Mouse (Mus musculus): ENCODE data around the gene St6galnac3. TPM values are rescaled to one million over a fixed set of nuclear protein-coding genes. Genes with fewer than 3 reads are reported as not detected.

The St6galnac3 gene
- polyA plus RNA-seq, 1 experiment = not detected

DNA sequence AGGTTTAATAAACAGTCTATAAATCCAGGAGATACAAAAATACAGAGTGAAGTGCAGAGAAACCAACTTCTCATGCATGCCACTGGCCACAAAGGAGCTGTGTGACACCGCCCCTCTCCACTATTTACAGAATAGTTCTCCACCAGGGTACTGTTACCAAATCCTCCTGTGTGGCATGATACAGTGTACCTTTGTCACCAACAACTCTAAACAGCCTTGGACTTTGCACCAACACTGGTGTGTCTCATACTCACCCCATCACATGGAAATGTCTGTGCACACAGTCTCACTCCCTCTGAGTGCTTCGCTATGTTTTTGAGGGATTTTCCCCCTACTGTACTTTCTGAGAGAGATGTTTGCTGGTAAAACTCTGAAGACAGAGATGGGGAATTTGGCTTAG is 217.4 kb downstream of the St6galnac3 start:
- no peak overlapping the region for H3ac ChIP-seq (ENCODE audit: control insufficient read depth, insufficient read length, low read depth)

DNA sequence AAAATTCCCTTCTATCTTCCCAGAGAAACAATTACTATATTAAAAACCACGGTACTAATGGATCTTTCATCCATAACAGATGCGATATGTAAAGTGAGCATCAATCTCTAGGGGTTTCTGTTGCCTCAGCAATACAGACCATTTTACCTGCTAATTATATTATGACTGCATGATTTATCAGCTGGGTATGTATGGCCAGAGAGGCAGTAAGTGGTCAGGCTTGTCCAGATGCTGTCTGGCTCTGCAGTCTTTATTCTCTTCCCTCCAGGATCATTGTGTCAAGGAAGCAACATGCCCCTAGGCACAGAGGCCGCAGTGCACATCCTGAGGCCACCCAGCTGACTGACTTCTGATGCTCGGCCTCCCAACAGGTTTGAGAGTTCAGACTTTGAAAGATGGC is 222.5 kb downstream of the St6galnac3 start:
- Histone ChIP-seq H3K4me3 (ENCODE audit: insufficient read depth, poor library complexity, severe bottlenecking) (no peak overlapping the region), H3ac (ENCODE audit: control insufficient read depth, insufficient read length, low read depth) (no peak overlapping the region), H3K79me2 (ENCODE audit: control insufficient read depth, insufficient read depth) (no peaks in the 10 kb centered on the region), H3K79me3 (ENCODE audit: low read depth) (no peaks in the 10 kb centered on the region), H3K36me3 (ENCODE audit: control insufficient read depth, insufficient read depth) (no peaks in the 10 kb centered on the region), H3K27me3 (ENCODE audit: control insufficient read depth, insufficient read depth, insufficient read length) (peaks cover 4% of the 10 kb centered on the region)
- no peak for TF ChIP-seq CTCF (IDR thresholded peaks at IDR 0.05; ENCODE audit: control insufficient read depth, insufficient read depth, insufficient read length)
- TF ChIP-seq USF1 (IDR thresholded peaks at IDR 0.05; ENCODE audit: low read depth) = no peak
- no peak for TF ChIP-seq MYOG (IDR thresholded peaks at IDR 0.05; ENCODE audit: control insufficient read depth, extremely low read depth, insufficient read length)
- no peak for TF ChIP-seq MAX (IDR thresholded peaks at IDR 0.05)
- no peak for TF ChIP-seq MYOD1 (IDR thresholded peaks at IDR 0.05; ENCODE audit: control insufficient read depth, insufficient read length, low read depth)
- TF ChIP-seq CEBPB (IDR thresholded peaks at IDR 0.05; ENCODE audit: low read depth) = no peak
- TF ChIP-seq FOSL1 (IDR thresholded peaks at IDR 0.05; ENCODE audit: insufficient read depth, low read length, poor library complexity, severe bottlenecking) = no peak

More for the DNA sequence above, 217.4 kb downstream of the St6galnac3 start:
- no peaks in the 10 kb centered on the region for H3K36me3 ChIP-seq (ENCODE audit: control insufficient read depth, insufficient read depth)
- TF ChIP-seq MYOG (IDR thresholded peaks at IDR 0.05; ENCODE audit: control insufficient read depth, extremely low read depth, insufficient read length) = no peak
- peaks cover 4% of the 10 kb centered on the region for H3K27me3 ChIP-seq (ENCODE audit: control insufficient read depth, insufficient read depth, insufficient read length)
- H3K79me3 ChIP-seq (ENCODE audit: low read depth) = no peaks in the 10 kb centered on the region
- no peak overlapping the region for H3K4me3 ChIP-seq (ENCODE audit: insufficient read depth, poor library complexity, severe bottlenecking)
- no peaks in the 10 kb centered on the region for H3K79me2 ChIP-seq (ENCODE audit: control insufficient read depth, insufficient read depth)

GRCm38 (mm10) chr3:153501333-153501877 is 223.6 kb downstream of the St6galnac3 start:
- Histone ChIP-seq H3K79me2 (ENCODE audit: control insufficient read depth, insufficient read depth) (no peaks in the 10 kb centered on the region), H3K27me3 (ENCODE audit: control insufficient read depth, insufficient read depth, insufficient read length) (peaks cover 3% of the 10 kb centered on the region), H3K4me3 (ENCODE audit: insufficient read depth, poor library complexity, severe bottlenecking) (no peak overlapping the region), H3ac (ENCODE audit: control insufficient read depth, insufficient read length, low read depth) (no peak overlapping the region), H3K36me3 (ENCODE audit: control insufficient read depth, insufficient read depth) (no peaks in the 10 kb centered on the region), H3K79me3 (ENCODE audit: low read depth) (no peaks in the 10 kb centered on the region)
- TF ChIP-seq USF1 (IDR thresholded peaks at IDR 0.05; ENCODE audit: low read depth) = no peak
- no peak for TF ChIP-seq CTCF (IDR thresholded peaks at IDR 0.05; ENCODE audit: control insufficient read depth, insufficient read depth, insufficient read length)

- TF ChIP-seq USF1 (IDR thresholded peaks at IDR 0.05; ENCODE audit: low read depth) (no peak), MAX (IDR thresholded peaks at IDR 0.05) (no peak), FOSL1 (IDR thresholded peaks at IDR 0.05; ENCODE audit: insufficient read depth, low read length, poor library complexity, severe bottlenecking) (no peak), MYOG (IDR thresholded peaks at IDR 0.05; ENCODE audit: control insufficient read depth, extremely low read depth, insufficient read length) (no peak), MYOD1 (IDR thresholded peaks at IDR 0.05; ENCODE audit: control insufficient read depth, insufficient read length, low read depth) (no peak), CEBPB (IDR thresholded peaks at IDR 0.05; ENCODE audit: low read depth) (no peak), CTCF (IDR thresholded peaks at IDR 0.05; ENCODE audit: control insufficient read depth, insufficient read depth, insufficient read length) (no peak)
- H3K36me3 ChIP-seq (ENCODE audit: control insufficient read depth, insufficient read depth) = no peaks in the 10 kb centered on the region
Measured at GRCm38 (mm10) chr3:153492986-153493385, 232.0 kb downstream of the St6galnac3 start.

DNA sequence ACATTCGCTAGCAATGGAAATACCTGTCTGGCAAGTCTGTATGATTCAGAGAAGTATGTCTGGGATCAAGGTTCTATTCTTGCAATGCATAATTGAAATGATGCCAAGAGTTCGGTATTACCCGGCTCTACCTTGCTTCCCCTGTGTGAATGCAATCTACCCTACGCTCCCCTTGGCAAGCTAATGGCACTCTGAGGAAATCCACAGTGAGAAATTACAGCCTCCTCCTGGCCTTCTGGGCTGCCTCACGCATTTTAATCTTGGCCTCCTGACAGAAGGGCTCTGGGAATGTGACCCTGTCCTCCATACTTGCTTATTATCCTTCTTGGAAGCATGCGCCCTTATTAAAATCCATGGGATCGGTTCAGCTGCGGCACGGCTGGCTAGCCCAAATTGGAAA is 235.3 kb downstream of the St6galnac3 start:
- Histone ChIP-seq H3K4me3 (ENCODE audit: insufficient read depth, poor library complexity, severe bottlenecking) (no peak overlapping the region), H3K79me2 (ENCODE audit: control insufficient read depth, insufficient read depth) (no peaks in the 10 kb centered on the region), H3ac (ENCODE audit: control insufficient read depth, insufficient read length, low read depth) (no peak overlapping the region), H3K27me3 (ENCODE audit: control insufficient read depth, insufficient read depth, insufficient read length) (no peaks in the 10 kb centered on the region), H3K79me3 (ENCODE audit: low read depth) (no peaks in the 10 kb centered on the region), H3K36me3 (ENCODE audit: control insufficient read depth, insufficient read depth) (no peaks in the 10 kb centered on the region)
- TF ChIP-seq MYOD1 (IDR thresholded peaks at IDR 0.05; ENCODE audit: control insufficient read depth, insufficient read length, low read depth) (no peak), FOSL1 (IDR thresholded peaks at IDR 0.05; ENCODE audit: insufficient read depth, low read length, poor library complexity, severe bottlenecking) (no peak), CEBPB (IDR thresholded peaks at IDR 0.05; ENCODE audit: low read depth) (no peak), MYOG (IDR thresholded peaks at IDR 0.05; ENCODE audit: control insufficient read depth, extremely low read depth, insufficient read length) (no peak), USF1 (IDR thresholded peaks at IDR 0.05; ENCODE audit: low read depth) (no peak), MAX (IDR thresholded peaks at IDR 0.05) (no peak), CTCF (IDR thresholded peaks at IDR 0.05; ENCODE audit: control insufficient read depth, insufficient read depth, insufficient read length) (no peak)

More at GRCm38 (mm10) chr3:153492986-153493385, 232.0 kb downstream of the St6galnac3 start:
- Histone ChIP-seq H3K79me2 (ENCODE audit: control insufficient read depth, insufficient read depth) (no peaks in the 10 kb centered on the region), H3K4me3 (ENCODE audit: insufficient read depth, poor library complexity, severe bottlenecking) (no peak overlapping the region), H3K79me3 (ENCODE audit: low read depth) (no peaks in the 10 kb centered on the region), H3ac (ENCODE audit: control insufficient read depth, insufficient read length, low read depth) (no peak overlapping the region), H3K27me3 (ENCODE audit: control insufficient read depth, insufficient read depth, insufficient read length) (no peaks in the 10 kb centered on the region)

GRCm38 (mm10) chr3:153488931-153489330 is 236.0 kb downstream of the St6galnac3 start:
- Histone ChIP-seq H3K36me3 (ENCODE audit: control insufficient read depth, insufficient read depth) (no peaks in the 10 kb centered on the region), H3K79me2 (ENCODE audit: control insufficient read depth, insufficient read depth) (no peaks in the 10 kb centered on the region), H3K4me3 (ENCODE audit: insufficient read depth, poor library complexity, severe bottlenecking) (no peak overlapping the region), H3ac (ENCODE audit: control insufficient read depth, insufficient read length, low read depth) (no peak overlapping the region), H3K79me3 (ENCODE audit: low read depth) (no peaks in the 10 kb centered on the region), H3K27me3 (ENCODE audit: control insufficient read depth, insufficient read depth, insufficient read length) (no peaks in the 10 kb centered on the region)
- no peak for TF ChIP-seq CEBPB (IDR thresholded peaks at IDR 0.05; ENCODE audit: low read depth)
- no peak for TF ChIP-seq USF1 (IDR thresholded peaks at IDR 0.05; ENCODE audit: low read depth)
- TF ChIP-seq MAX (IDR thresholded peaks at IDR 0.05) = no peak
- no peak for TF ChIP-seq MYOD1 (IDR thresholded peaks at IDR 0.05; ENCODE audit: control insufficient read depth, insufficient read length, low read depth)
- TF ChIP-seq CTCF (IDR thresholded peaks at IDR 0.05; ENCODE audit: control insufficient read depth, insufficient read depth, insufficient read length) = no peak
- no peak for TF ChIP-seq FOSL1 (IDR thresholded peaks at IDR 0.05; ENCODE audit: insufficient read depth, low read length, poor library complexity, severe bottlenecking)
- TF ChIP-seq MYOG (IDR thresholded peaks at IDR 0.05; ENCODE audit: control insufficient read depth, extremely low read depth, insufficient read length) = no peak
